ENCODE assay signal across 8 mouse cellular contexts in genomic region chr11:106486042-106486865, GRCm38 (mm10). TPM values are rescaled to one million over a fixed set of nuclear protein-coding genes. Genes with fewer than 3 reads are reported as not detected.
DNase-seq lines count a peak whose midpoint lies in the region; ATAC-seq and TF ChIP-seq lines count a peak whose summit lies in the region.

No protein-coding gene starts in this region.

- no peak overlapping the region; the same call in 1 of the 2 replicates for H3K27ac ChIP-seq in heart, adult 2 months
- no peak overlapping the region for H3K27ac ChIP-seq in forebrain, embryonic 14.5 days (ENCODE audit: low read depth, low read length)
- peak overlapping the region; percentile 95 for H3K27ac ChIP-seq in liver, embryonic 15.5 days (replicated peaks)

- H3K4me1 ChIP-seq in heart, adult 2 months (ENCODE audit: control insufficient read depth, insufficient read depth, low read length), result no peaks in the 10 kb centered on the region; the same call in 1 of the 2 replicates
- H3K4me1 ChIP-seq in E14TG2a.4 (replicated peaks; ENCODE audit: low read depth, low read length), result peaks cover 21% of the 10 kb centered on the region
- H3K4me1 ChIP-seq in forebrain, embryonic 14.5 days (ENCODE audit: control insufficient read depth, insufficient read depth, low read length), result peaks cover 4% of the 10 kb centered on the region
- H3K4me1 ChIP-seq in liver, embryonic 15.5 days (replicated peaks), result peaks cover 43% of the 10 kb centered on the region

- no peaks in the 10 kb centered on the region for H3K9me3 ChIP-seq in E14TG2a.4 (ENCODE audit: low read length)
- no peaks in the 10 kb centered on the region for H3K9me3 ChIP-seq in forebrain, embryonic 14.5 days (replicated peaks; ENCODE audit: control insufficient read depth, low read length)
- H3K9me3 ChIP-seq in liver, embryonic 15.5 days (replicated peaks), result no peaks in the 10 kb centered on the region

- intact Hi-C loops in heart, adult 2 months (cut with DNase I), result no loop called here

- DNase-seq in heart, adult 2 months, result no peak
- no peak for DNase-seq in heart, adult 18-20 months
- DNase-seq in forebrain, embryonic 14.5 days (ENCODE audit: low spot score), result no peak
- DNase-seq in left cerebral cortex, adult 8-10 months (ENCODE audit: low spot score in 2 of 2), result no peak
- DNase-seq in yolk sac, embryonic 10.5 days (ENCODE audit: low spot score), result no peak

- no peak for TF ChIP-seq CTCF in heart, adult 2 months (IDR thresholded peaks at IDR 0.05)
- TF ChIP-seq CTCF in E14TG2a.4 (conservative IDR thresholded peaks at IDR 0.05; ENCODE audit: low read length), result no peak

- no peaks in the 10 kb centered on the region for H3K27me3 ChIP-seq in heart, adult 2 months (ENCODE audit: control insufficient read depth, insufficient read depth, low read length)
- peaks cover 7% of the 10 kb centered on the region for H3K27me3 ChIP-seq in E14TG2a.4 (ENCODE audit: insufficient read depth, low read length)
- no peaks in the 10 kb centered on the region for H3K27me3 ChIP-seq in forebrain, embryonic 14.5 days (replicated peaks; ENCODE audit: control insufficient read depth, insufficient read depth, low read length)
- no peaks in the 10 kb centered on the region for H3K27me3 ChIP-seq in liver, embryonic 15.5 days

- peak overlapping the region; percentile 91 for H3K4me2 ChIP-seq in forebrain, embryonic 14.5 days (ENCODE audit: low read length)
- peak overlapping the region; percentile 79 for H3K4me2 ChIP-seq in liver, embryonic 15.5 days

- ATAC-seq in forebrain, embryonic 14.5 days, result no peak
- ATAC-seq in liver, embryonic 15.5 days (ENCODE audit: insufficient read depth), result no peak
- ATAC-seq in megakaryocyte progenitor cell, adult 5-6 weeks (replicated peaks; ENCODE audit: poor library complexity), result no peak

- 36% methylated on average over 16 of the region's 16 CpGs for WGBS in heart, adult 2 months
- WGBS in forebrain, embryonic 14.5 days, result 47% methylated on average over 16 of the region's 16 CpGs
- WGBS in liver, embryonic 15.5 days (ENCODE audit: insufficient replicate concordance), result 10% methylated on average over 16 of the region's 16 CpGs

- no peak for TF ChIP-seq POLR2A in heart, adult 2 months (IDR thresholded peaks at IDR 0.05; ENCODE audit: insufficient read depth, low read depth, low read length)

- 0 out of 2 replicates have a peak, but pooled peaks cover 2% of the 10 kb centered on the region for H3K36me3 ChIP-seq in heart, adult 2 months (ENCODE audit: control insufficient read depth, insufficient read depth, low read length)
- H3K36me3 ChIP-seq in E14TG2a.4 (ENCODE audit: insufficient read depth, low read length), result no peaks in the 10 kb centered on the region
- no peaks in the 10 kb centered on the region for H3K36me3 ChIP-seq in forebrain, embryonic 14.5 days (ENCODE audit: control insufficient read depth, insufficient read depth, low read length)
- H3K36me3 ChIP-seq in liver, embryonic 15.5 days (replicated peaks), result no peaks in the 10 kb centered on the region

- no peak for TF ChIP-seq EP300 in heart, adult 2 months (IDR thresholded peaks at IDR 0.05; ENCODE audit: insufficient read depth, low read depth, low read length)

- H3K79me2 ChIP-seq in heart, adult 2 months (replicated peaks; ENCODE audit: control insufficient read depth, insufficient read depth, low read length), result 0 out of 2 replicates have a peak, but pooled peaks cover 5% of the 10 kb centered on the region

- H3K4me3 ChIP-seq in heart, adult 2 months, result peak overlapping the region; percentile 99
- H3K4me3 ChIP-seq in E14TG2a.4 (replicated peaks; ENCODE audit: low read length), result peak overlapping the region; percentile 96
- peak overlapping the region; percentile 92 for H3K4me3 ChIP-seq in forebrain, embryonic 14.5 days (ENCODE audit: low read depth, low read length)
- peak overlapping the region; percentile 99 for H3K4me3 ChIP-seq in liver, embryonic 15.5 days (replicated peaks)

- peak overlapping the region; percentile 37; the same call in 1 of the 2 replicates for H3K9ac ChIP-seq in heart, adult 2 months (ENCODE audit: low read depth, low read length)
- H3K9ac ChIP-seq in forebrain, embryonic 14.5 days (ENCODE audit: low read length), result peak overlapping the region; percentile 79; the same call in 1 of the 2 replicates
- peak overlapping the region; percentile 97 for H3K9ac ChIP-seq in liver, embryonic 15.5 days

RNA-seq across cellular contexts. Expression of gene Ern1, which starts 1.4 kb away (rescaled TPM):
- 10 to 100 TPM; 10.2 to 13.9 TPM for total RNA-seq in heart, adult 2 months (2021)
- polyA plus RNA-seq in heart, adult 2 months (2012; rRNA removed), result 6.4 and 9.8 TPM in 2 replicates
- 10 to 100 TPM; 12.1 to 12.4 TPM for total RNA-seq in heart, adult 18-20 months (2021)
- polyA plus RNA-seq in forebrain, embryonic 14.5 days (2014; fragmentation: Nextera tagmentation; extraction: Ambion mirVana), result 2.9 and 4.1 TPM in 2 replicates
- 4.1 and 5.8 TPM in 2 replicates for polyA plus RNA-seq in liver, embryonic 15.5 days (2015; fragmentation: Nextera tagmentation; extraction: Ambion mirVana)
- 54.0 and 58.6 TPM in 2 replicates for total RNA-seq in megakaryocyte progenitor cell, adult 5-6 weeks (2015)
- total RNA-seq in megakaryocyte progenitor cell, adult 5-6 weeks (2017), result 45.6 and 50.2 TPM in 2 replicates
- total RNA-seq in left cerebral cortex, adult 8-10 months (2022), result 10 to 100 TPM in 1 of 4 experiments, 1 to 10 TPM in 3; 8.2 to 10.5 (median 9.2) TPM

Comparison
In these comparisons a context has a peak if more than half of its experiments do, and no peak if none do; other contexts are left out.
1. H3K9ac ChIP-seq: peak in every context shown above with its lines; median percentile 97 in liver, embryonic 15.5 days; 79 in forebrain, embryonic 14.5 days; 37 in heart, adult 2 months.